In the genomic region with DNA sequence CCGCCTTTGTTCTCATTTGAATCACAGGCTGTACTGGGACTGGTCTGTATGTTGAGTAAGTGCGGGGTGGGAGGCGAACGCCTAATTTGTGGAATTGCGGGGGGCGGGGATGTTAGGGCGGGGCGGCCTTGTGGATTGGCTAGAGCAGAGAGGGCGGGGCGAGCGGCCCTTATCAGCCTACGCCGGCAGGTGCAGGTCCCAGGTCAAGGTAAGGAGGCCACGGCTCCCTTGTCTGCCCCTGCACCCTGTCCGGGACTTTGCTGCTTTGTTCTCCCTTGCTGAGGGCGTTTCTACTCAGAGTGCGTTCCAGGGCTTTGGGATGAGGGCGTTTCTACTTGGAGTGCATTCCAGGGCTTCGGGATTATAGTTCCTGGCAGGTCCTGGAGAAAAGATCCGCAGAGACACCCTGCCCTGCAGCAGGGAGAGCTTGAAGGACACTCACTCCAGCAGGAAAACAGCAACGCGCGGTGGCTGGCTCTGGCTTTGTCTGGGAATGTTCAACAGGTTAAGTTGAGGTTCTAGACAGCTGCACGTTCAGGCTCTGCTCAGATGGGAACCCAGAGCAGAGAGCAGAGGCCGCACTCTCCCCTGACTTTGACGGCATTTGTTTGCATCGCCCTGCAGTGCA, we compare ENCODE assay signal across 8 mouse cellular contexts.
DNase-seq lines count a peak whose midpoint lies in the region; ATAC-seq and TF ChIP-seq lines count a peak whose summit lies in the region.

No protein-coding gene starts in this region.

- peak overlapping the region; percentile 80 for H3K27ac ChIP-seq in embryonic fibroblast, embryonic 13.5 days (ENCODE audit: insufficient read depth, low read length)
- H3K27ac ChIP-seq in heart, embryonic 16.5 days (ENCODE audit: low read length) = peak overlapping the region; percentile 87
- peak overlapping the region; percentile 96 for H3K27ac ChIP-seq in stomach, embryonic 16.5 days (ENCODE audit: low read length)

- 12% methylated on average over 27 of the region's 27 CpGs for WGBS in heart, embryonic 16.5 days
- WGBS in stomach, embryonic 16.5 days = 7% methylated on average over 27 of the region's 27 CpGs

- H3K9me3 ChIP-seq in heart, embryonic 16.5 days (replicated peaks; ENCODE audit: control insufficient read depth, low read length) = no peaks in the 10 kb centered on the region
- no peaks in the 10 kb centered on the region for H3K9me3 ChIP-seq in stomach, embryonic 16.5 days (replicated peaks; ENCODE audit: control insufficient read depth, low read length)

- peak; percentile 75 for ATAC-seq in heart, embryonic 16.5 days (replicated peaks; ENCODE audit: extremely low read depth, insufficient read depth, low FRiP score)
- peak; percentile 96 for ATAC-seq in stomach, embryonic 16.5 days (ENCODE audit: insufficient read depth, low FRiP score)

- peak; percentile 65 for TF ChIP-seq POLR2A in embryonic fibroblast, embryonic 13.5 days (IDR thresholded peaks at IDR 0.05; ENCODE audit: low read depth, low read length)

- no peaks in the 10 kb centered on the region for H3K36me3 ChIP-seq in heart, embryonic 16.5 days (ENCODE audit: control insufficient read depth, insufficient read depth)
- no peaks in the 10 kb centered on the region for H3K36me3 ChIP-seq in stomach, embryonic 16.5 days (ENCODE audit: control insufficient read depth, insufficient read depth, low read length)

- H3K9ac ChIP-seq in heart, embryonic 16.5 days (ENCODE audit: low read length) = peak overlapping the region; percentile 76
- peak overlapping the region; percentile 72 for H3K9ac ChIP-seq in stomach, embryonic 16.5 days (ENCODE audit: low read length)

- H3K4me2 ChIP-seq in heart, embryonic 16.5 days (ENCODE audit: low read depth, low read length) = peak overlapping the region; percentile 66
- peak overlapping the region; percentile 64 for H3K4me2 ChIP-seq in stomach, embryonic 16.5 days (ENCODE audit: low read depth, low read length)

- H3K27me3 ChIP-seq in heart, embryonic 16.5 days (ENCODE audit: control insufficient read depth, insufficient read depth, low read length) = no peaks in the 10 kb centered on the region
- no peaks in the 10 kb centered on the region for H3K27me3 ChIP-seq in stomach, embryonic 16.5 days (ENCODE audit: control insufficient read depth, insufficient read depth, low read length)

- peak overlapping the region; percentile 49 for H3K4me3 ChIP-seq in embryonic fibroblast, embryonic 13.5 days (ENCODE audit: insufficient read depth, low read length)
- H3K4me3 ChIP-seq in heart, embryonic 16.5 days (ENCODE audit: low read length) = peak overlapping the region; percentile 58
- H3K4me3 ChIP-seq in stomach, embryonic 16.5 days (replicated peaks; ENCODE audit: low read length) = peak overlapping the region; percentile 57

- DNase-seq in adrenal gland, adult 8-10 months = peak; percentile 75
- DNase-seq in kidney, postnatal 14 days = peak; percentile 86
- peak; percentile 78 to 91 for DNase-seq in lung, postnatal 4 days
- no peak for DNase-seq in c-Kit-positive CD71-positive TER-119-positive erythroid progenitor cells, embryonic 14.5 days (ENCODE audit: low spot score)
- DNase-seq in left cerebral cortex, adult 8-10 months (ENCODE audit: low spot score in 2 of 2) = no peak

- peaks cover 28% of the 10 kb centered on the region for H3K4me1 ChIP-seq in embryonic fibroblast, embryonic 13.5 days (ENCODE audit: control insufficient read depth, insufficient read depth, low read length)
- peaks cover 57% of the 10 kb centered on the region for H3K4me1 ChIP-seq in heart, embryonic 16.5 days (ENCODE audit: control insufficient read depth, insufficient read depth, low read length)
- peaks cover 49% of the 10 kb centered on the region for H3K4me1 ChIP-seq in stomach, embryonic 16.5 days (ENCODE audit: control insufficient read depth, insufficient read depth, low read length)

- no peak for TF ChIP-seq CTCF in embryonic fibroblast, embryonic 13.5 days (IDR thresholded peaks at IDR 0.05; ENCODE audit: borderline replicate concordance, insufficient read depth, low read length)

Comparison
In these comparisons a context has a peak if more than half of its experiments do, and no peak if none do; other contexts are left out.
1. DNase-seq: peak in adrenal gland, adult 8-10 months (single experiment), kidney, postnatal 14 days (single experiment) and lung, postnatal 4 days (2 of 2); none in c-Kit-positive CD71-positive TER-119-positive erythroid progenitor cells, embryonic 14.5 days (single experiment) and left cerebral cortex, adult 8-10 months (0 of 2).
2. Peak in every context shown above with its lines, with median percentiles within 50 percentile points of each other: H3K27ac ChIP-seq and H3K4me3 ChIP-seq.